Mouse (Mus musculus) right cerebral cortex, postnatal 4 days (tissue): Measurements from ENCODE around the gene Bglap2.
"Not testable (repeated sequence)": the region's sequence is repeated elsewhere in the genome, so short reads cannot be mapped to it uniquely, and the experiment has no call there.

ENCODE experiments used
- DNase-seq: peaks from one replicate; pipeline ENCODE4 v3.0.0-alpha.2; 2022

Bglap2 gene

DNA sequence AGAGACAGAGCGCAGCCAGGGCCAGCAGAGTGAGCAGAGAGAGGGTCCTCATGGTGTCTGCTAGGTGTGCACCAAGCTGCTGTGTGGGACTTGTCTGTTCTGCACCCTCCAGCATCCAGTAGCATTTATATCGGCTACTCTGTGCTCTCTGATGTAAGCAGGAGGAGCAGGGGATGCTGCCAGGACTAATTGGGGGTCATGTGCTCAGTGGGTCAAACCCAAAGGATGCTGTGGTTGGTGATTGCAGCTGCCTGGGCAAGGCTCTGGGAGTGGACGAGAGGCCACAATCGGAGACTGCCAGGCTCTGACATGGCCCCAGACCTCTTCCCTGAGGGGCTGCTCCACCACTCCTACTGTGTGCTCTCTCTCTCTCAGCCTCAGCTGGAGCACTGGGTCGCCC is at the start of gene Bglap2:
Bglap2 (minus strand) TSS at position 101 of the 400 bp plus-strand sequence.
- not testable (repeated sequence) for DNase-seq

DNA sequence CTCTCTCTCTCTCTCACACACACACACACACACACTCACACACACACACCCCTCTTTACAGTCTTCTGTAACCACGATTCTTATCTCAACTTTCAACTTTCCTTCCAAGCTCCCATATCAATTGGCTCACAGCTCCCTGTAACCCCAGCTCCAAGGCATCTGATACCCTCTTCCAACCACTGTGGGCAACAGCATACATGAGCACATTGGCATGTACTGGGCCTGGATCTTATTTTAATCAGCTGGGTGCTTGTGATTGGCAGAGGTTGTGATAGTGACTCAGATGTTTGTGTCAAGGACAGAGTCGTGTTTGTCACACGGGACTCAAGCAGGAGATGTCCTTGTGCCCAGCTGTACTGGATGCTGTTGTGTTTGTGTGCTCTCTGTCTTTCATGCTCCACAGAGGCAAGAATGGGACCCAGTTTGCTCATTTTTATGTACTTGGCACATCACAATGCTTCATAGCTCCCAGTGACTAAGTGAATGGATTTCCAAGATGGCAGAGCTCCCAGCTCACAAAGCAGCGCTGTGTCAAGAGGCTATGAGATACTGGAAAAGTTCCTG is 48.9 kb upstream of the Bglap2 start:
- no peak for DNase-seq

DNA sequence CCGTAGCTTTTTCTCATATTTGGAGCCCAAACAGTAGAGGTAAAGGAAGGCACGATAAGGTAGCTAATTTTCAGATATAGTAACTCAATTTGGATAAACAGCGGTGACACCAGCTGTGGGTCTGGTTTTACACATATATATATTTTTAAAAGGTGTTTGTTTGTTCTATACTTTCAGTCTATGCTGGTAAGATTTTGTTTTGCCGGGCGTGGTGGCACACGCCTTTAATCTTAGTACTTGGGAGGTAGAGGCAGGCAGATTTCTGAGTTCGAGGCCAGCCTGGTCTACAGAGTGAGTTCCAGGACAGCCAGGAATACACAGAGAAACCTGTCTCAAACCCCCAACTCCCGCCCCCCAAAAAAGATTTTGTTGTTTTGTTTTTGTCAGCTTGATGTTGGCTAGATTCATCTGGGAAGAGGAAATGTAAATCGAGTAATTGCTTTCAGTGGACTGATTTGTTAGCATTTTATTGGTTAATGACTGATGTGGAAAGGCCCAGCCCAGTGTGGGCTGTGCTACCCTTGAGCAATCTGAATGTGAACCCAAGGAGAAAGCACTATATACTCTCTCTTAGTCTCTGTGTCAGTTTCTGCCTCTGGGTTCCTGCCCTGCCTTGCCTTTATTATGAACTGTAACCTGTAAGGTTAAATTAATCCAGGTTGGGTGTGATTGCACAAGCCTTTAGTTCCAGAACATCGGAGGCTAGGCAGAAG is 47.4 kb upstream of the Bglap2 start:
- no peak for DNase-seq

DNA sequence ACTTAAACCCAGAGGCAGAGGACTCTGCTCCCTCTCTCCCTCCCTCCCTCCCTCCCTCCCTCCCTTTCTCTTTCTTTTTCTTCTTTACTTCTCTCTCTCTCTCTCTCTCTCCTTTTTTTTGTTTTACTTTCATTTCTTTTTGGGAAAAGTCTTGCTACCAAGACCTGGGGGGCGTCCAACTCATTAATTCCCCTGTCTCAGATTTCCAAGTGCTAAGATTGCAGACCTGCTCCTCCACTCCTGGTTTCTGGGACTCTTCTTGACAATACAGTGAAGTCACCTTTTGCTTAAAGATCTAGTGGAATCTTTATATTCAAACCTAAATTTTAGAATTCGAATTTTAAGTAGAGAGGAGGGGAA is 46.8 kb upstream of the Bglap2 start:
- DNase-seq = no peak

DNA sequence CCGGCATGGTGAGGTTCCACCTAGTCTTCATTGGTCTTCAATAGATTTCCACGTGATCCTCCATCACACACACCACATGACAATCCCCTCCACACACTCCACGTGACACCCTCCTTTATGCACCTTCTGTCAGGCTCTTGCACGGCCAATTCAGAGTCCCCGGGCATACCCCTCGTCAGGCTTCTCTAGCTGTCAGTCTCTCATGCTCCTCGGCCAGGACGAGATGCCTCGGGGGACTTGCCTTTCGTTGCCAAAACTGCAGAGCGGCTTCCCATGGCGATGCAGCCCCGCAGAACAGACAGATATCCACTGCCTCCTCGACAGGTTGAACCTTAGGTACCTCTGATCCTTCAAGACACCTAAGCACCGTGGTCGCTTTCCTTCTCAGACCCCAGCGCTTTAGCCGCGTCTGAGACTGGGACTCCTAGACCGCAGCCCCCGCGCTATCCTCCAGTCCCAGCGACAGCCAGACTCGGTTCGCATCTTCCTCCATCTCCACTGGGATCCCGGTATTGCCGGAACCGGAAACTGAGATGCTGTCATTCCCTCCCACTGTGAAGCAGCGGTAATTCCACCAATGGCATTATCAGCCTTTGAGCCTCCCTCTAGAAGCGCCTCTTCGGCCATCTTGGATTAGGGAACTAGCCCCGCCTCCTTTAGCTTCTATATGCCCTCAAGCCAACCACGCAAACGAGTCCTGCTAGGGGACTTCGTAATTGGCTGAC is 46.3 kb upstream of the Bglap2 start, which contains the start of gene Slc25a44:
Slc25a44 (minus strand) TSS at position 535 of the 725 bp plus-strand sequence.
- peak; percentile 75 for DNase-seq

DNA sequence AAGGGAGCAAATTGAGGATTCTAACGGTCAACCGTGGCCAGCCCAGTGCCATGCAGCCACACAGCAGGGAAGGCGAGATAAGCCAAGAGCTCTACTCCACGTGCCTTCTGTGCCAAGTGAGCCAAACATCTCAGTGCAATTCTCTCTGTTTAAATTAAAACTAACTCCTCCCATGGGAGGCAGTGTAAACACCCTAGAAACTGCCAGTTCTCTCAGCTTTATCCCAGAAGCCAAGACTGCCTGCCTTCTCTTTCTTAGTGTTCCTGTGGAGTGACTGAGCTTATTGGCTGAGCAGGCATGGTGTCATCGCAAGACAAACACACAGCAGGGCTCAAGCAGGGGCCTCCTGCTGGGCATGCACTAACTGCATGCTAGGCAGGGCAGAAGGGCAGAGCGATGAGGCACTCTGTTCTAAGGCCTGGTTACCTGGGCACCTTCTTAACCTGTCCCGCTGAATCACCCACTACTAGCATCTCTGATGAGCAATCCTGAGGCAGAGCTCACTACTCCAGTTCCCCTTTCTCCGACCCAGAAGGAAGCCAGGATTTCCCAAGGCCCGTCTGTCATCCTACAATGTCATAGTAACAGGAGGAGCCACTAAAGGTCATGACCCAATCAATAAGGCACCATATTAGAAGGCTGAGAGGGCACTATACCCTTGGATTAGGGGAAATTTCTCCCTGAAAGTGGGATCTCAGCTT is 43.7 kb upstream of the Bglap2 start:
- no peak for DNase-seq

DNA sequence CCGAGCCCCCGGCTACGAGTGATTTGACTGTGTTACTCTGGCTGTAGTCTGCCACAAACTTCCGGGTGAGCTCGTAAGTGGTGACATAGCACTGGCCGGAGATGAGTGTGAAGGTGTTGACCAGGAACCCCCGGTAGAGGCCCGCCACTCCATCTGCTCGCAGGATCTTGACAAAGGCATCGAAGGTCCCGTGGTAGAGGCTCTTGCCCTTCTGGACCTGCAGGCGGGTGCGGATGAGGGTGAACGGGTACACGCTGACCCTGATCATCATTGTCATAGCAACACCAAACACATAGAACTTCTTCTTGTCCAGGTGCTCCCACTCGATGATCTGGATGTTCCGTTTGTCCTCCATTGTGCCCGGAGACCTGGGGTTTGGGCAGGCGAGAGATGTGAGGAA is 42.3 kb upstream of the Bglap2 start:
- no peak for DNase-seq

DNA sequence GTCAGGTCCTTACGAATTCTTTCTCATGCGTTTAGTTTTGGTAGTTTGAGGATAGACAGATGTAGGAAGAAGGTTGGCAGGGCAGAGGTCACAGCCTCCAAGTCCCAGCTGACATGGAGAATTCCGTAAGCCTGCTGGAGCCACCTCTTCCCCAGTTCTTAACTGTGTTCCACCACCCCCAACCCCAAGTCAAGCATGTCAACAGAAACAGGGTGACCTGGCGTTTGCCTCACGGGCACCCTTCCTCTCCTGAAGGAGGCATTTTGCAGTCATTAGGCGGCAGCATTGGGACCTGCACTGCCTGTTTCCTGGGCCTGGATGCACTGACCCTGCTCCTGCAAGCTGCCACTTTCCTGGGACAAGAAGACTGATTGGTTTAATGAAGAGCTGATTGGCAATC is 39.5 kb upstream of the Bglap2 start:
- no peak for DNase-seq

DNA sequence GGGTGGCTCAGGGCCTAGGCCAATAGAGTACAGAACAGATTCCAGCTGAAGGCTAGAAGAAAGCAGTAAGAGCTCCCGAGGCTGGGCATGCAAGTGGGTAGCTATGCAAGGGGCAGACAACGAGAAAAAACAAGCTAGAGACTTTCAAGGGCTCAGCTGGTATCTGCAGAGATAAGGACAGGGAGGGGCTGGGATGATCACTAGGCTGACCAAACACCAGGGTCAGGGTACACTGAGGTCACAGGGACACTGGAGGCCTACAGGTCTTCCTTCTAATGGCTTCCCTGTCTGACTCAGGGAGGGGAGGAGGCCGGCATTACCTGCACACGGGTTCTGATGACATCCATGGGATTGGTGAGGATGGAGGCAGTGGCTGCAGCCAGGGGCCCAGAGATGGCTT is 37.2 kb upstream of the Bglap2 start:
- DNase-seq = no peak

DNA sequence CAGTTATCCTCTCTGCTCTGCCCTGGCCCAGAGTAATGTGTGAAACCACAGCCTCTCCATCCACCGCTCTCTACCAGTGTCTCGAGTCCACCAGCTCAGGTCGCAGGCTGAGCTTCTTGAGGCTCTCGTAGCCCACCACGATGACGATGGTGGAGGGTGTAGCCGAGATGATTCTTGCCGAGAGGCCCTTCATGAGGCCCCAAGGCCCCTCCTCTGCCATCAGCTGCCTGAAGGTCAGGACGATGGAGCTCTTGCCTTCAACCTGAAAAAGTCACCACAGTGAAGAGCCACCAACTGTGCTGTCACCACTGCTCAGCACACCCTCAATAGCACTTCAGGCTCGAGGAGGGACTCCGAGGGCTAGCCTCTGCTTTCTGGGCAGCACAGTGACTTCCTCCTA is 34.1 kb upstream of the Bglap2 start:
- DNase-seq = no peak

DNA sequence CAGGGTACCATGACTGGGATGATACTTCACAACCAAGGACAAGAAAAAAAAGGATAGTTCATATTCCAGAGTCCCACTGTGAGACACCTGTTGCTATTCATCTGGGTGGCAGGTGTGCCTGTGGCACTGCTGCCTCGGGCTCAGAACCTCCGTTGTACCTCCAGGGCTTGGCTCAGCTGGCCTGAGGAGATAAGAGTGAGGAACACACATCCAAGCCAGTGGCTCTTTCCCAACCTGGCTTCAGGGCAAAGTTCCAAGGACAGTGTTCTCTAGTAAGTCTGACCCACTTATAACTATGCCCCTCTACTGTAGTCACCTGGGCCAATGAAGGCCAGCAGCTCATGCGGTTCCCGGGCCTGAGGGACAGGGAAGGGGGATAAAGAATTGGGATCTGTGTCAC is 33.2 kb upstream of the Bglap2 start:
- DNase-seq = no peak

DNA sequence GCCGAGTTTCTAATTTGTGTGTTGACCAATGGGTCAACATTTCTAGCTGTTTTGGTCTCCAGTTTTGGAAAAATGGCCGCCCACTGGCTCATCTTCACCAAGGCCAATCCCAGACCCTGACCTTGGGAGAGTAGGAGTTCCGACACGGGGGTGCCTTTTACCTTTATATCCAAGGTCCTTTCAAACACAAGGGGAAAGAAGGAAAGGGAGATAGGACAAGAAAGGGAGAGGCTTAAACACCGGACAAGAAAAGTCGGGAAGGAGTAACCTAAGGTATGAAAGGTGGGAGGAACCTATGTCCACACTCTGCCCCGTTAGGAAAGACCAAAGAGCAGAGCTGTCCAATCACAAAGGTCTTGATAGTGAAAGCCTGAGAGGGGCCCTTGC is 32.1 kb upstream of the Bglap2 start:
- no peak for DNase-seq

DNA sequence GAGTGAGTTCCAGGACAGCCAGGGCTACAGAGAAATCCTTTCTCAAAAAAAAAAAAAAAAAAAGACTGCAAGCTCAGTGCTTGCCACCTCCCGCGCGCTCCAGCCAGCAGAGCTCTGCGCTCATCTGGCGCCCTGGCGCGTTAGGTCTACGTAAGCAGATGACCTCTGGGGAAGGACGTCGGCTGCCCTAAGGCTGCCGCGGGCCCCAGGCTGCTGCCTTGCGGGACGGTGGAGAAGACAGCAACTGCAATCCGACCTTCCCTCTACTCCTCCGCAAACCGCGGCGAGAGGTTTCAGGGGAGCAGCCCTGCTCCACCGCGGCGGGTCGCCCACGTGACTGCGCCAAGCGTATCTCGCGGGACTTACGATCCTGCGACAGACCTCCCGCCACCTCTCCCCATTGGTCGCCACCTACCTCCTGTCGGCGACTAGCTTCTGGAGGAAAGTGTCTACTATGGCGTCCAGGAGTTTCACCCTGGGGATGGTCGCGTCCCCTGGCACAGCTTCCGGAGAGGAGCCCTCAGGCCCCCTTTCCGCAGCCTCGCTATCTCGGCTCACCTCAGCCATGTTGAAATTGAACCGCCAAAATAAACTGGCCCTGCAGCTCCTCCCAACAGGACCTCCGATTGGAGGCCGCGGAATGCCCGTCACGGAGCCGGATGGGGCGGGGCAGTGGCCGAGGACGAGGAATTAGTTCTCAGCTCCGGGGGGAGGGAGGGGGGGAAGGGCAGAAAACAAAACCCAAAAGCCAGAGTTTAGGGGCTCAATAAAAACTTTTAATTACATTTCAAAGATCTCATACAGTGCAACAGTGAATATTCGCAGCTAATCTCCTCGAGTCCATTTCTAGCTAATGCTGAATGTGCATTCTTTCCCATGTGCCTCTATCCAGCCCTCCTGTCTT is 31.5 kb upstream of the Bglap2 start, which contains the start of gene Pmf1:
Pmf1 (minus strand) TSS at position 591 of the 904 bp plus-strand sequence.
- DNase-seq = peak; percentile 84

DNA sequence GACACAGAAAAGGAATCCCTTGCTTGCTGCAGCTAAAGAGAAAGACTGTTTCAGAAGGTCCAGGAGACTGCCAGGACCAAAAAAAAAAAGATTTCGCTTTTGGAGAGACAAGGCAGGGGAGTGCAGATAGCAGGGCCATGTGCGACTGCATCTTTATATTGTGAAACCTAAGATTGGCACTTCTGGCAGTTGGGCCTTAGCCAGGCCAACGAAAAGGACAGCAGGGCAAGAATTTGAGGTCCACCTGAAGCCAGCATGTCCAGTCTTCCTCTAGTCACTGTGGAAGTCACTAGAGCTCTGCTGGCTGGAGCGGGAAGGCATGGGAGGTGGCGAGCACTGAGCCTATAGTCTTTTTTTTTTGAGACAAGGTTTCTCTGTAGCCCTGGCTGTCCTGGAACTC is 30.5 kb upstream of the Bglap2 start:
- DNase-seq = no peak

DNA sequence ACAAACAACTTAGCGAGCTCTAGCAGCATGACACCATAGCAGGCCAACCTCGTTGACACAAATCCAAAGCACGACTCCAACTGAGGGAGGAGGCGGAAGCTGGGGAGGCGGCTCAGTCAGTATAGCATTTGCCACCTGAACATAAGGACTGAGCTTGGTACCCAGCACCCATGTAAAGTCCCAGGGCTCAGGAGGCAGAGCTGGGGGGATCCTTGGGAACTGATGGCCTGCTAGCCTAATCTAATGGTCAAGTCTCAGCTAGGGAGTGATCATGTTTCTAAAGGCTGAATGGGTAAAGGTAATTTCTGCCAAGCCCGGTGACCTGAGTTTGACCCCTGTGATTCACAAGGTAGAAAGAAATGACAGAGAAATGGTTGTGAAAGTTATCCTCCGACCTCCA is 29.0 kb upstream of the Bglap2 start:
- no peak for DNase-seq

DNA sequence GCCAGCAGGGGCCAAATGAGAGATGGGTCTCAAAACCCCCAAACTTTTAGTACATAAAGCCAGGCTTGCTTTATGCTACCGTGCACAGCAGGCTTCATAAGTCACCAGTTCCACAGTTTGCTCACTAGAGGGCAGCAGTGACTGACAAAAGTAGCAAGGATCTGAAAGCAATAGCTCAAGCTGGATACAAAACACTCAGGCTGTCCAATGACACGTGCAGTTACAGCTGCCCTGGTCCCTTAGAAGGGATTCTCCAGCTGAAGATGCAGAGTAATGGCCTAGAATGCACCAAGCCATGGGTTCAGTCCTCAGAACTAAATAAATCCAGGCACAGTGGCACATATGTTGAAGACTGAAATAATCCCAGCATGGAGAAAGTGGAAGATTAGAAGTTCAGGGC is 28.6 kb upstream of the Bglap2 start:
- peak; percentile 40 for DNase-seq

DNA sequence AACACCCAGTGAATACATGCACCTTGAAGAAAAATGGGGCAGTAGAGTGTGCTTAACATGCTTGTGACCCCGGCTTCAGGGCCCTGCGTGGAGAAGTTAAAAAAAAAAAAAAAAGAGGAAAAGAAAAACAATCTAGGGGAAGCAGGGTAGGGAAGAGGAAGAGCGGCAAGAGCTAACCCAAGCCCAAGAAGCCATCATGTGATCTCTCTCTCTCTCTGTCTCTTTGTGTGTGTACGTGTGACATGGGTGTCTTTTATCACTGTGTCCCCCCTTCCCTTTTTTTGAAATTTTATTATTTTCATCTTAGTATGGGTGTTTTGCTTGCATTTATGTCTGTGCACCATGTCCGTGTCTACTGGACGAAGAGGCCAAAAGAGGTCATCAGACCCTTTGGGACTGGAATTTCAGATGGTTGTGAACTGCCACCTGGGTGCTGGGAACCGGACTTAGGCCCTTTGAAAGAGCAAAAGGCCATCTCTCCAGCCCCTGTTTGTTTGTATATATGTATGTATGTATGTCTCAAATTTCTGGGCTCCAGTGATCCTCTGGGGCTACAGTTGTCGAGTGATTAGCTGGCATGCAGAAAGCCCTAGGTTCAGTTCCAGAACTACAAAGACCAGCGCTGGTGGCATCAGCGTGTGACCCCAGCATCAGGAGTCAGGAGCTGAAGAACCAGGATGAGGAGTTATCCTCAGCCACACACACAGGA is 25.2 kb upstream of the Bglap2 start:
- DNase-seq = no peak

DNA sequence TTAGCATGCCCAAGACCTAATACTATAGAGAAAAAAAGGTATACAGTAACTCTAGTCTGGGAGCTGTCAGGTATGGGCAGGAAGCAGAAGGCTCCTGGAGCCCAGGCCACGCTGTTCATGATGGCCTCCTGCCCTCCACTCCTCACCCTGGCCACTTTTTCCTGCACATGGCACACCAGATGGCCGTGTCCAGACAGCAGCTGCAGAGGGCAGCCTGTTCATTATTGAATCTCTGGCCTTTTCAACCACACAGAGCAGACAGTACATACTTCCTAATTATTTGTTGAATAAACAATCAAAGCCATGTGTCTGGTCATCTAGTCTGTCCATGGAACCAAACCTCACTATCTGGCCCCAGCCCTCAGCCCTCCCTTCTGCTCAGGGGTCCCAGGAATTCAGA is 20.2 kb upstream of the Bglap2 start:
- no peak for DNase-seq

DNA sequence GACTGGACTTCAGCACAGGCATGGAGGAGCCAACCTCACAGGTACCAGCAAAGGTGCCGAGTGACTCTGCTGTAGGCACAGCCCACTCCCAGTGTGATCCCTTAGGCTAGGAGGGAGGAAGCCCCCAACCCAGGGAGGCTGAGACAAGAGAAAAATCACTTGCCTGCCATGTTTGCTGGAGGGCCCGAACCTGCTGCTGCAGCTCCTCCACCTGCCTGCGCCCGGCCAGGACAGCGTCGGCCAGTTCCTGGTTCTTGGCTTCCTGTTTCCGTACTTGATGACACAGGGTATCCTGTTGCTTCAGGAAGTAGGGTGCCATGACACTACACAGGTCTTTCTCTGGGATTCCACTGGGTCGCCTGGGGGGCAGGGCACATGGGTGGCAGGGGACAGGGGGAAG is 17.2 kb upstream of the Bglap2 start:
- no peak for DNase-seq

DNA sequence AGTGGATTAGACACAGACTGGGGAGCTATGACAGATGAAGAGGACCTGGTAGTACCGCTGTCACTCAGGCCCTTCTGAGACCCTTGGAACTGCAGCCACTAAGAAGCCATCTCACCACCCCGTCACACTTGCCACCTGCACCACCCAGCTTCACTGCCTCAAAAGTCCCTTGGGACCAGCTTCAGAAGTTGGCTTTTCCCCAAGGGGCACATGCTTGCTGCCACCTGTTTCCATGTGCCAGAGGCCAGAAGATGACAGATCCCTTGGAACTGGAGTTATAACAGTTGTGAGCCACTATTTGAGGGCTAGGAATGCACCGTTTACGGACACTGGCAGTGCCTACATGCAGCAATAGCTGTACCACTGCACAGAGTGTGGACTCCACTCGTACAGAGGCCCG is 16.8 kb upstream of the Bglap2 start:
- no peak for DNase-seq

DNA sequence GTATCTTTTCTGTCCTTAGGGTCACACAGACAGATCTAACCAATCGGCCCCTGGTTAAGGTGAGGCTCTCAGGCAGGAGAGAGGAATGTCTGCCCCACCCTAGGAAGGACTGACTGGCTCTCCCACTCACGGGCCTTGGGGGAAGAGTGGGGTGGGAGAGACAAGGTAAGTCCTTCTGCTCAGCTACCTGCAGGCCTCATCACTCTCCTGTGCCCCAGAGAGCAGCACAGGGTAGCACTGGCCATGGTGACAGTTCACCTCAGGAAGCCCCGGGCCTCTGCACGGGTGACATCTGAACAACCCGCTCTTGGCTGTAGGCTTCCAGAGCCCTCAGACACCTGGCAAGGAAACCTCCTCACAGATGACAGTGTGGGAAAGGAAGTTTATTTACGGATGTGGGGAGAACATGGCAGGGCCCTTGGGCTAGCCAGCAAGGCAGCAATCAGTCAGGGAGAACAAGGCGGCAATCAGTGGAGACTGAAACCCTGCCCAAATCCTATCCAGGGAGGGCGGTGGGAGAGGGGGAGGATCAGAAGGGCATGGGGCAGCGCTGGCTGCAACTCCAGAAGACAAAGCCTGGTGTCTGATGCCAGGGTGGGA is 15.4 kb upstream of the Bglap2 start:
- no peak for DNase-seq
